Mouse (Mus musculus): ENCODE measurements around the gene Tas2r138.

DNA sequence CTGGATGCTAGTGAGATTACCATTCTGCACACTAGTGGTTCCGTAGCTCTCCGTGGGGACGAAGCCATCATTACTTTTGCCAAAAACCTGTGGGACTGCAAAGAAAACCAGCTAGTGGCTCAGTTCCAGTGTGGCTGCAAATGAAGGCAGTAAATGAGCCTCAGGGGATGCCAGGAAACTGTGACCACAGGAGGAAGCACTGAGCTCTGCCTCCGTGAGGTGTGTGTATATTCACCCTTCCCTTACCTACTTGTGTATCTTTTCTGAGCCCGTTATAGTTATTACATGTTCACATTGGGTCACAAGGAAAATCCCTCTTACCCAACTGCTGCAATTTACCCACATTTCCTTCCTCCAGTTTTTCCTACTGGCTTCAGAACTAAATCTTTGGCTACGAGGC is 28.8 kb downstream of the Tas2r138 start:
- TF ChIP-seq CTCF (conservative IDR thresholded peaks at IDR 0.05 in 1 of 2, IDR thresholded peaks at IDR 0.05 in 1 of 2; ENCODE audit: low read depth in 2 of 2, low read length in 2 of 2) (no peak), MAZ (IDR thresholded peaks at IDR 0.05; ENCODE audit: low read depth, low read length) (no peak), MAX (IDR thresholded peaks at IDR 0.05; ENCODE audit: low read length) (no peak), SMC3 (IDR thresholded peaks at IDR 0.05; ENCODE audit: low read depth, low read length) (no peak)
